Mouse (Mus musculus): ENCODE measurements around the gene Bmf. TPM values are rescaled to one million over a fixed set of nuclear protein-coding genes. Genes with fewer than 3 reads are reported as not detected.

Gene Bmf
- total RNA-seq, 2 experiments from 2014 or later: 5.2 to 5.4 TPM

DNA sequence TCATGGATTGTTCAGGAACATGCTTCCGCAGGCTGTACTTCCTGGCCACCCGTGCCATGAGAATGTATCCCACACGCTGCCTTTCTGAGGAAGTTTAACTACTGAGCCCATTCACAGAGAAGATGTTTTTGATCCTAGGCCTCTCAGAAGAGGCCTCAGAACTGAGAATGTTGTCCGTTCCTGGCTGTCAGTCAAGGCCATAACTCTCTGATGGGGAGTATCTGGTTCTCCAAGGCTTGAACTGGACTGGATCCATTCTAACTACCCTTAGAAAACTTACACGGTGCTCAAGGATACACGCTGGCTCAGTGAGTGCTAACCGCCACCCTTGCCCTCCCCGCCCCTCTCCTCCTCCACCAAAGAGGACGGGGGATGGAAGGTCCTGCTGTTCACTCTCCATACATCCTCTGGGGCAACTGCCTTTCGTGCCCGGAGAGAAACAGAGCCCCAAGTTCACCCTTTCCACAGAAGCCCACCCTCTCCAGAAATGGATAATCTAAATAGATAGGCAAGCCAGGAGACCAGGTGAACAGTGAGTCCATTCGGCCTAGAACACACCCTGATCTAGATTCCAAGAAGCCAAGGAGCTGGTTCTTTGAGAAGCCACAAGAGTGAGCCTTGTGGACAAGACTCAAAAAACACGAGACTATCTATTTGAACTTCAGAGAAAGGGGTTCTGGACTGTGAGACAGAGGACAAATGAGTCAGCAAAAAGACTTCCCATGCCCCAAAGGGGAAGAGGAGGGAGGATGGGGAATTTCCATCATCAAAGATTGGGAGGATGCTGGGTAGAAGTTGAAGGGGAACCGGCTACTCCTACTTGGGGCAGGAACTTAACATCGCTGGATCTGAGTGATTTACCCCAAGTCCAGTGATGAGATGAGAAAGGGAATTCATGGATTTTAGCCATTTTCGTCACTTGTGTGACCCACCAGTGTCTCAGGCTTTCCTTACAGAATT lies 36.8 kb downstream of the Bmf start:
- peak in 1 of 2 experiments; percentile 67 for DNase-seq

DNA sequence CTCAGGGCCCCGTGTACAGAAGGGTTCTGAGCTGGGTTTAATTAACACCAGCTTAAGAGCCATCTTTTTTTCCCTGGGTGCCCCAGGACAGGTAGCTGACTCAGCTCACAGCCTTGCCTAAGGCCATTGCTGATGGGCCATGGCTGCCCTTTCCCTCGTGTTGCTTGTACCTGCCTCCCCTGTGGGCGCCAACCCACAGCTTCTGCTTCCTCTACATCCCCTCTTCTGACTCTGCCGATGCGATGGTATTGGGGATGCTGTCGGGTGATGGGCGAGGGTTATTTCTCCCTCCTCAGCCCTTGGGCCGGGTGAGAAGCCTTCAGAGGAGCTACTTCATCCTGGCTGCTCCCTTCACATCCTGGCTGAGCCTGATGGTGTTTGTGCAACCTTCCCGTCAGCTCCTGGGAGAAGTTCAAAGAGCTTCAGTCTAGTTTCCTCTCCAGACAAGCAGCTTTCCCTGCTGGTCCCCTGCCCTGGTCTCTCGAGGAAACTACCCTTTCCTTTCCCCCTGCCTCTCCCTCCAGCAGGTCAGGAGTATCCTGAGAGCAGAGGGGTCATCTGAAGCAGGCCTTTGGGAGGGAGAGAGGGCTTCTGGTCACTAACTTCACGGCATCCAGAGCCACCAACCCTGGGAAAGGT lies 37.6 kb downstream of the Bmf start:
- peak; percentile 63 to 69 for DNase-seq

DNA sequence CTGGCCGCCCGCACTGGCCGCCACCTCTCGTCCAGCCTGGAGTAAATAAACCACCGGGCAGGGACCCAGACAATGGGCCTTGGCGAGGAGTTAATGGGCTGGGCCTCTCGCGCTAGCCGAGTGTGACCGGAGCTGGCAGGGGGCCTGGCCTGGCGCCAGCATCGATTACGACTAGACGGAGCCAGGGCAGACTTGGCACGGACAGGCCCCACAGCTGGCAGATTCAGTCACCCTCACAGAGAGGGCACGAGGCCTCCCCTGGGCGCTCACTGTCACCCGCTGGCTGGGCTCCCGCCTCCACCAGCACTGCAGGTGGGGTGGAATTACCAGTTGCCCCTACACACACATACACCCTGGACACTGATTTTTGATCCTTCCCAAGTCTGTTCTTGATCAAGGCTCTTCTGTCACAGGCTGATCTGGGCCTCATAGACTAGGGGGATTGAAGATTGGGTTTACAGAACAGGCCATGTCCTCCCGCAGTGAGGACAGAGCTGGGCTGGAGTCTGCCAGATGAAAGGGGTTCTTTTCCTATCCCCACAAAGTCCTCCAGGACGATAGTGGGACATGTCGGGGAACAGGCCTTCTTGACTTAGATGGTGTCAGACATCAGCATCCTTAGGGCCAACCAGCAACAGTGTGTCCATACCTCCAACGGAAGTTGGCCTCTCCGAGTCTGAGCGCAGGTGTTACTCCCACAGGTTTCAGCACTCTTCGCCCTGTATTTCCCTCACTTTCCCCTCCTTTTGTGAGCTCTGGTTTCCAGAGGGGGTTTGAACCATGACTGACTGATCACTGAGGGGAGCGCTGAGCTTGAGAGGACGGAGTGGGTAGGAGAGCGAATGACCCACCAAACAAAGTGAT lies 38.8 kb downstream of the Bmf start:
- peak; percentile 90 to 93 for DNase-seq

DNA sequence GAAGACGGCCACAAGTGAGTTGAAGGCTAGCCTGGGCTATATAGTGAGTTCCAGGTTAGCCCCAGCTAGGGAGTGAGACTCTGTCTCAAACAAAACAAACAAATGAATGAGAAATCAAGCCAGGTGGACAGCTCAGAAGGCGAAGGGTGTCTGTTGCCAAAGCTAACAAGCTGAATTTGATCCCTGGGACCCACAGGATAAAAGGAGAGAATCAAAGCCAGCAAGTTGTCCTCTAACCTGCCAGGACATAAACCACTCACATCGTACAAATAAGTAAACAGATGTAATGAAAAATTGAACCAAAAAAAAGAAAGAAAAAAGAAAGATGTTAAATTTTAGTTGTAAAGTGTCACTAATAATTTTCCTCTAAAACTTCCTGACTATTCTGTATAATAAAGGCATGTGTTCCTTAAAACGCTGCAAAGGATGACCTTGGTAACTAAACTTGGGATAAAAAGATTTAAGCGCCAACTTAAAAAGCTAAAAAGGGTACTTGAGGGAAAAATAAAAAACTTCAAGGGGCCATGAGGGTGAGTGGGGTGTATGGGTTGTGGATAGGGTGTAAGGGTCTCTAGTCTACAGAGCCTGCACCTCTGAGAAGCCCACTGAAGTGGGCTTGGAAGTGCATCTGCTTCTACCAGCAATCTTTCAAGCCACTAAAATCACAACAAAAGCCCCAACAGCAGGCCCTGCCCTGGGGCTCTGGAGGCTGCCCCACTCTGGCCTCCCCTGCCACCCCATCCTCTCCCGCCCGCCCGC lies 39.6 kb downstream of the Bmf start:
- DNase-seq: no peak

DNA sequence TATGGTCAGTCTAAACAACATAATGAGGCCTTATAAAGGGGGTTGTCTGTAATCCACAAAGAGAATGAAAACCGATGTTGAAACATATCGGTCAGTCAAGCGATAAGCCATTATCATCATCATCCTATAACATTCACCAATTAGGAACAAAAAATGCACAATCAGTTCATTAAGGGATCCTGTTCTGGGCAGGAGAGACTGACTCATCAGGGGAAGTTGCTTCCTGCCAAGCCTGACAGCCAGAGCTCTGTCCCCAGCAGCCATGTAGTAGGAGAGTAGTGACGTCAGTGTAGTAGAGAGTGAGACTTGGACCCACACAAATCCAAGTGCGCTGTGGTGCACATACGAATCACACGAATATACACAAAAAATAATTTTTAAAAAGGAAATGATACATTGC lies 42.4 kb downstream of the Bmf start:
- DNase-seq: peak in 1 of 2 experiments; percentile 24

DNA sequence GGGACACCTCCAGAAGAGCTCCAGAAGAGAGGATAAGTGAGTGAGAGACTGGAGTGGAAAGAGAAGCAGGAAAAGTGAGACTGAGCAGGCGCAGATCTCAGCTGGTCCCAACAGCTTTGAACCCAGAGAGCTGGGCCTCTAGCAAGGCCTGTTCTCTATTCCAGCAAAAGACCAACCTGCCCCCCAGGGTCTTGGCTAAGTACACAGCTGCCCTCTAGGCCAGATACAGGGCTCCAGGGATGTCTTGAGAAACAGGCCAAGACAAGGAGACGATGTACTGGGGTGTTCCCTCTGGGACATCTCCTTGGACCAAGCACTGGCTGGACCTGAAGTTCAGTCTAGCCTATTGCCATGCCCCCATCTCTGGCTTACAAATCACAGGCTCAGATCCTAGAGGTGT lies 49.3 kb downstream of the Bmf start:
- no peak for DNase-seq

DNA sequence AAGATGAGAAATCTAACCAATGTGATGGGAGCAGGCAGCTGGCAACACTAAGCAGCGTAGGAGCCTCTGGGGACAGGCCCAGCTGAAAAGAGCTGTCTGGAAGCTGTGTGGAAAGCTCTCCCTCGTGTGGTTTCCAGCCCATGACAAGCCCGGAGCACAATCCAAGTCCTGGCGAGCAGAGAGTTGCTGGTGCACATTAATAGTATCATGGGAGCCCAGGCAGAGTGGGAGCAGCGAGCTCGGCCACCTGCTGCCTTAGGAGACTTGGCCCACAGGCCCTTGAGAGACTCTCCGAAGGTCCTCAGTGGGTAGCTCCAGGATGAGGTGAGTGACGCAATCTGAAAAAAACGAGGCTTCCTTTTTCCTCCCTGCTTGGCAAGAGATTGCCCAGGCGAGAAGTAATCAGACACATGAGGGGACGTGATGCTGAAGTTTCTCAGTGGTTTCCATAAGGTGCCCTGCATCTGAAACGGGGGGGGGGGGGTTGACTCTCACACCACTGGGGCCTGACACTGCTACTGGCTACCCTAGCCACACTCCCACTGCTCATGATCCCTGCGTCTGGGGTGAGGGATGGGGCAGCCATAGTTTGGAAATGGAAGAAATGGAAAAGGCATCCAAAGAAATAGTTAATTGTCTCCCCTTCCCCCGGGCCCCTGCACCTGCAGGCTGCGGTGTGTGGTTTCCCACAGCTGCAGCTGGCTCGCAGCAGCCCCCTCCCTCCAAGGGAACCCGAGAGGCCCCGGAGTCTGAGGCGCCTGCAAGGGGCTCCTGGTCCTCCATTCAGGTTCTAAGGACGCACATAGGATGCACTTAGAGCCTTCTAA lies 50.1 kb downstream of the Bmf start:
- peak; percentile 62 to 80 for DNase-seq

GRCm38 (mm10) chr2:118498476-118498875 lies 51.0 kb downstream of the Bmf start:
- no peak for DNase-seq

GRCm38 (mm10) chr2:118497890-118498289 lies 51.6 kb downstream of the Bmf start:
- DNase-seq: no peak

GRCm38 (mm10) chr2:118495024-118495423 lies 54.5 kb downstream of the Bmf start:
- DNase-seq: no peak

GRCm38 (mm10) chr2:118491741-118492395 lies 57.6 kb downstream of the Bmf start:
- DNase-seq: no peak

DNA sequence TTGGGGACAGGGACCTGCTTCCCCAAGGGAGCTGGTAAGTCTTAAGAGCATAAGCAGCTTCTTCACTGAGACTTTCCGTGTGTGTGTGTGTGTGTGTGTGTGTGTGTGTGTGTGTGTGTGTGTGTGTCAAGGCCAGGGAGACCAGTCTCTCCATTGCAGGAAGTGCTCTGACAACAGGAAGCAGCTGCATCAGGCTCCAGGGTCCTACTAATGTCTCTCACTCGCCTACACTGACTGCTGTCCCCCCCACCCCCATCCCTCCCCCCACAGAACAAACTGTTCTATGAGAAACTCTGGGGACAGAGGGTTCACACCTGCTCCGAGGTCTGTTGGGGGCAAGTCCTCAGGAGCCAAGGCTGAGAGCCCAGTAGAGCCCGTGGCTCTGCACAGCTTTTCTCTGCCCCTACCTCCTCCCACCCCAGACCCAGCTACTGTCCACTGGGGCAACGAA lies 58.2 kb downstream of the Bmf start:
- peak; percentile 53 to 60 for DNase-seq

- DNase-seq: peak; percentile 85 to 89
Measured at GRCm38 (mm10) chr2:118490241-118491091, 59.0 kb downstream of the Bmf start.

GRCm38 (mm10) chr2:118487806-118488205 lies 61.7 kb downstream of the Bmf start:
- peak in 1 of 2 experiments; percentile 53 for DNase-seq

DNA sequence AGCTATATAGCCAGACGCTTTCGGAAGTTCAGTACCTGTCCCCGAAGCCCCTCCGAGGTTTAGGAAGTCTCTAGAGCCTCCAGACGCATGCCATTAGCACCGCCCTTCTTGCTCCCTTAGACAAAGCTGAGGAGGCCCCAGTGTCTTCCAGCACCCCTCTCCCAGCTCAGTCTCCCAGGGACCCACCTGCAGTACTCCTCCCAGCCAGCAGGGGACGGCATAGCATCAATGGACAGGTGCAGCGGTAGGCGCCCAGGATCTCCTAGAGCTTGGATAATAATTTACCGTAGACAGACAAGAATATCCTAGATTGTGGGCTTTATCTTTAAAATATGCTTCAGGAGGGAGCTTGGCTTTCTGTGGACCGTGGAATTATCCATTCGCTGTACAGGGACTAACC lies 62.6 kb downstream of the Bmf start:
- peak; percentile 76 to 95 for DNase-seq

GRCm38 (mm10) chr2:118485415-118485814 lies 64.1 kb downstream of the Bmf start:
- DNase-seq: no peak

DNA sequence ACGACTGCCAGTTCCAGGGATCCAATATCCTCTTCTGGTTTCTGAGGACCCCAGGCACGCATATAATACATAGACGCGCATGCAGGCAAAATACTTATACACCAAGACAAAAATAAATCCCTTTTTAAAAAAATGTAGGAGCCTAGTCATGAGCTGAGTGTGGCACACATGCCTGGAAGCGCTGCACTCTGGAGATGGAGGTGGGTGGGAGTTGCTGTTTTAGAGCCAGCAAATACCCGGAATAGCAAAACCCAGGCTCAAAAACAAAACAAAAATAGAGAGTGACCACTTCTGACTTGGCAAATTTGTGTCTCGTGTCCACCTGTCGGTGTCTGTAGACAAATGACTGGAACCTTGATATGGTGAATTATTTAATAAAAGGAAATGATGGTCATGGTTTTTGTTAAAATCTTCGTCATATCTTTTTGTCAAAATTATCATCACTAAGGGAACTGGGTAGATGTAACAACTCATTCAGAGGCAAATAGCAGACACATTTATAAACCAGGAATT lies 65.0 kb downstream of the Bmf start:
- no peak for DNase-seq

GRCm38 (mm10) chr2:118483032-118483431 lies 66.5 kb downstream of the Bmf start:
- no peak for DNase-seq

GRCm38 (mm10) chr2:118480886-118481285 lies 68.6 kb downstream of the Bmf start:
- no peak for DNase-seq
